Mouse (Mus musculus): ENCODE data around the gene Gm5965.

DNA sequence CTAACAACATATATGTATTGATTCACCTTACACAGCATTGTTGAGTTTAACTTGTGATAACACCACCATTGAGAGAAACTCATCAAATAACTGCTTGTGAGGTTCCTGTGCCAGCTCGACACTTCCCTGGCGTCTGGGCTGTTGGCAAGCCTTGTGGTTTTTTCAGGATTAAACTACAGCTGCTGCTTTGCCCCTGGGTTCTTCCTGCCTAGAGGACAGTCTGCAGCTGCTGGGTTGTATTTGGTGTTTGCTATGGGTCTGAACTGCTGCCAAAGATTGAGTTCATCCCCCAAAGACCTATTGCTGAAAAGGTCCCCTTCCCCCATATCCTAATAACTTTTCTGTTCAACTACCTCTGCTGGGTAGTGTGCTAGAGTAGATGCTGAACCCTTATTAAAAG is 42.3 kb upstream of the Gm5965 start:
- no peak for TF ChIP-seq CTCF (IDR thresholded peaks at IDR 0.05; ENCODE audit: extremely low read depth, insufficient read depth, insufficient read length, insufficient replicate concordance)
- TF ChIP-seq POLR2A (IDR thresholded peaks at IDR 0.05; ENCODE audit: low read depth, low read length) = no peak

All from spleen, adult 2 months (tissue).